Mouse (Mus musculus) testis, postnatal 14 days (tissue): ENCODE data around the gene Myo15b.
"Not testable (repeated sequence)": the region's sequence is repeated elsewhere in the genome, so short reads cannot be mapped to it uniquely, and the experiment has no call there.

Experiments
- DNase-seq: peaks from one replicate; pipeline ENCODE4 v3.0.0; 2021; ENCODE audit warnings: low spot score

Myo15b gene

GRCm38 (mm10) chr11:115831518-115831917 is 26.7 kb upstream of the Myo15b start:
- DNase-seq: no peak

- DNase-seq: no peak
These were observed 26.1 kb upstream of the Myo15b start for GRCm38 (mm10) chr11:115832064-115832463.

GRCm38 (mm10) chr11:115832523-115832922 is 25.7 kb upstream of the Myo15b start:
- no peak for DNase-seq

GRCm38 (mm10) chr11:115833021-115833513 is 25.1 kb upstream of the Myo15b start:
- DNase-seq: no peak

- DNase-seq: no peak
These were observed 24.2 kb upstream of the Myo15b start for GRCm38 (mm10) chr11:115834033-115834432.

GRCm38 (mm10) chr11:115836656-115837395 is 21.4 kb upstream of the Myo15b start:
- no peak for DNase-seq

- no peak for DNase-seq
These were observed 20.4 kb upstream of the Myo15b start for GRCm38 (mm10) chr11:115837606-115838345.

- no peak for DNase-seq
These were observed 19.3 kb upstream of the Myo15b start for GRCm38 (mm10) chr11:115838895-115839311.

GRCm38 (mm10) chr11:115839732-115840131 is 18.5 kb upstream of the Myo15b start:
- DNase-seq: no peak

- no peak for DNase-seq
These were observed 17.2 kb upstream of the Myo15b start for GRCm38 (mm10) chr11:115841044-115841443.

GRCm38 (mm10) chr11:115841961-115842550 is 16.1 kb upstream of the Myo15b start:
- peak; percentile 58 for DNase-seq

GRCm38 (mm10) chr11:115843141-115843890 is 14.9 kb upstream of the Myo15b start:
- no peak for DNase-seq

- DNase-seq: no peak
These were observed 14.3 kb upstream of the Myo15b start for GRCm38 (mm10) chr11:115843891-115844239.

- DNase-seq: no peak
These were observed 14.0 kb upstream of the Myo15b start for GRCm38 (mm10) chr11:115844240-115844639.

- DNase-seq: no peak
These were observed 12.4 kb upstream of the Myo15b start for GRCm38 (mm10) chr11:115845819-115846218.

- no peak for DNase-seq
These were observed 3.5 kb upstream of the Myo15b start for GRCm38 (mm10) chr11:115854674-115855073.

- DNase-seq: not testable (repeated sequence)
These were observed 1.1 kb upstream of the Myo15b start for GRCm38 (mm10) chr11:115857146-115857545.

- no peak for DNase-seq
These were observed 270 bp upstream of the Myo15b start for GRCm38 (mm10) chr11:115857936-115858335.

- peak; percentile 79 for DNase-seq
These were observed 1.1 kb downstream of the Myo15b start for GRCm38 (mm10) chr11:115859143-115859945.

- DNase-seq: no peak
These were observed 5.7 kb downstream of the Myo15b start for GRCm38 (mm10) chr11:115863895-115864294.

GRCm38 (mm10) chr11:115869393-115869792 is 11.2 kb downstream of the Myo15b start:
- DNase-seq: no peak
